Mouse (Mus musculus) limb, embryonic 10.5 days (tissue): ENCODE data around the gene Olfr986. TPM values are rescaled to one million over a fixed set of nuclear protein-coding genes. Genes with fewer than 3 reads are reported as not detected.

ENCODE experiments used
- polyA plus RNA-seq: library from polyadenylated mRNA; unstranded; fragments of >200 nt; fragmentation: Nextera tagmentation; extraction: Ambion mirVana; gene quantifications from 2 replicates; pipeline ENCODE4 v1.2.1, GENCODE M21; 2016

Olfr986 gene
- polyA plus RNA-seq, 1 experiment from 2014 or later = not detected

Other genes with a start within 250 kb of the Olfr986 start
- not detected in 2 replicates for gene Olfr974, start 243.4 kb upstream of the Olfr986 start, polyA plus RNA-seq
- not detected in 2 replicates for gene Olfr975, start 228.9 kb upstream of the Olfr986 start, polyA plus RNA-seq
- not detected in 2 replicates for gene Olfr976, start 219.8 kb upstream of the Olfr986 start, polyA plus RNA-seq
- gene Olfr978, start 188.8 kb upstream of the Olfr986 start, polyA plus RNA-seq = not detected in 2 replicates
- not detected in 2 replicates for gene Olfr979, start 177.5 kb upstream of the Olfr986 start, polyA plus RNA-seq
- gene Olfr980, start 171.3 kb upstream of the Olfr986 start, polyA plus RNA-seq = not detected in 2 replicates
- not detected in 2 replicates for gene Olfr981, start 159.5 kb upstream of the Olfr986 start, polyA plus RNA-seq
- gene Olfr982, start 107.1 kb upstream of the Olfr986 start, polyA plus RNA-seq = not detected in 2 replicates
- not detected in 2 replicates for gene Olfr983, start 87.3 kb upstream of the Olfr986 start, polyA plus RNA-seq
- not detected in 2 replicates for gene Olfr984, start 66.7 kb upstream of the Olfr986 start, polyA plus RNA-seq
- not detected in 2 replicates for gene Olfr985, start 50.7 kb upstream of the Olfr986 start, polyA plus RNA-seq
- gene Tmem225, start 32.8 kb upstream of the Olfr986 start, polyA plus RNA-seq = not detected in 2 replicates
- gene Zfp202, start 11.4 kb downstream of the Olfr986 start, polyA plus RNA-seq = 7.5 and 8.4 TPM in 2 replicates
- 0.08 and 0.15 TPM in 2 replicates for gene Scn3b, start 88.3 kb downstream of the Olfr986 start, polyA plus RNA-seq